In the genomic region with DNA sequence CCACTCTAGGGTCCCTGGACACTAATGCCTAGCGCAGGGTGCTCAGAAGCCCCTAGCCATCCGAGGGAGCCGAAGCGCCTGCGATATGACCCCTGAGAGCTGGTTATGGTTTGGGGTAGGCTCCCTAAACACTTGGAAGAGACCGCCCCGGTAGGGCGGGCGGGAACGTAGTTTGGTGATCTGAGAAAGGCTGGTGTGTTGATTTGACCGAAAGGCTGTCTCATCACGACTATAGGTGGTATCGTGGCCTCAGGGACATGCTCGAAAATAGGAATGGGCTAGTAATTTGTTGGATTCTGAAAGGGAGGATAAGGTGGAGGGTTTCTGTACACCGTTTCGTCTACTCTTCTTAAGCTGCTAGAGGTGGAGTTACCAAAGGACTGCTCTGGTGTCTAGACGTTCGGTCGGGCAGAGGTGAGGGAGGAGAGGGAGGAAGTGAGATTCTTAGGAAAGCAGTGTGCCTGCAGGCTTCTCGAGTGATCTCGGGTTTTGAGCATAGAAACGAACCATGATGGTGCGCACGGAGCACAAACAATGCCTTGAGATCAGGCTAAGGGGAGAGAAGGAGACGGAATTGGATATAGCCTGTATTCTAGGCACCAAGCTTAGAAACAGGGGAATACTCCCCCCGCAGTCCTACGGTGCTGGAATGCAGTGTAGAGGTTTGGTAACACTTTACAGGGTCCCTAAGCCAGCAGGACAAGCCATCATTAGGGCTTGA, we compare ENCODE assay signal across 8 mouse cellular contexts. TPM values are rescaled to one million over a fixed set of nuclear protein-coding genes. Genes with fewer than 3 reads are reported as not detected.
A peak's percentile ranks its signal among the peaks of the same experiment; 100 is the strongest.
DNase-seq lines count a peak whose midpoint lies in the region; ATAC-seq and TF ChIP-seq lines count a peak whose summit lies in the region.

No protein-coding gene starts in this region.

- H3K4me2 ChIP-seq in embryonic facial prominence, embryonic 12.5 days (replicated peaks) = peak overlapping the region; percentile 81
- peak overlapping the region; percentile 93 for H3K4me2 ChIP-seq in hindbrain, embryonic 12.5 days (replicated peaks)
- peak overlapping the region; percentile 89 for H3K4me2 ChIP-seq in liver, embryonic 12.5 days
- H3K4me2 ChIP-seq in neural tube, embryonic 13.5 days = peak overlapping the region; percentile 93

- H3K27ac ChIP-seq in testis, adult 2 months (ENCODE audit: control insufficient read depth, insufficient read depth, low read depth, low read length) = peak overlapping the region; percentile 95
- H3K27ac ChIP-seq in embryonic facial prominence, embryonic 12.5 days = peak overlapping the region; percentile 83
- peak overlapping the region; percentile 70 for H3K27ac ChIP-seq in hindbrain, embryonic 12.5 days
- peak overlapping the region; percentile 91 for H3K27ac ChIP-seq in liver, embryonic 12.5 days
- peak overlapping the region; percentile 77 for H3K27ac ChIP-seq in neural tube, embryonic 13.5 days (replicated peaks)

- 3% methylated on average over 27 of the region's 27 CpGs for WGBS in embryonic facial prominence, embryonic 12.5 days
- WGBS in hindbrain, embryonic 12.5 days = 3% methylated on average over 27 of the region's 27 CpGs
- 3% methylated on average over 27 of the region's 27 CpGs for WGBS in liver, embryonic 12.5 days (ENCODE audit: insufficient replicate concordance)
- 3% methylated on average over 27 of the region's 27 CpGs for WGBS in neural tube, embryonic 13.5 days

- H3K9me3 ChIP-seq in embryonic facial prominence, embryonic 12.5 days = no peaks in the 10 kb centered on the region
- H3K9me3 ChIP-seq in hindbrain, embryonic 12.5 days (replicated peaks) = no peaks in the 10 kb centered on the region
- H3K9me3 ChIP-seq in liver, embryonic 12.5 days (replicated peaks) = no peaks in the 10 kb centered on the region
- H3K9me3 ChIP-seq in neural tube, embryonic 13.5 days = no peaks in the 10 kb centered on the region

- H3K36me3 ChIP-seq in testis, adult 2 months (ENCODE audit: control insufficient read depth, insufficient read depth, low read length) = peaks cover 2% of the 10 kb centered on the region
- H3K36me3 ChIP-seq in embryonic facial prominence, embryonic 12.5 days = peaks cover 13% of the 10 kb centered on the region
- H3K36me3 ChIP-seq in hindbrain, embryonic 12.5 days = peaks cover 20% of the 10 kb centered on the region; the same call in 1 of the 2 replicates
- peaks cover 20% of the 10 kb centered on the region for H3K36me3 ChIP-seq in liver, embryonic 12.5 days
- H3K36me3 ChIP-seq in neural tube, embryonic 13.5 days = peaks cover 20% of the 10 kb centered on the region

- H3K9ac ChIP-seq in embryonic facial prominence, embryonic 12.5 days = peak overlapping the region; percentile 63
- peak overlapping the region; percentile 60 for H3K9ac ChIP-seq in hindbrain, embryonic 12.5 days
- peak overlapping the region; percentile 73 for H3K9ac ChIP-seq in liver, embryonic 12.5 days
- H3K9ac ChIP-seq in neural tube, embryonic 13.5 days = peak overlapping the region; percentile 64

- H3K4me3 ChIP-seq in testis, adult 2 months (ENCODE audit: control insufficient read depth, low read depth, low read length) = peak overlapping the region; percentile 93
- H3K4me3 ChIP-seq in embryonic facial prominence, embryonic 12.5 days = peak overlapping the region; percentile 57
- H3K4me3 ChIP-seq in hindbrain, embryonic 12.5 days = peak overlapping the region; percentile 46
- H3K4me3 ChIP-seq in liver, embryonic 12.5 days = peak overlapping the region; percentile 64
- H3K4me3 ChIP-seq in neural tube, embryonic 13.5 days = peak overlapping the region; percentile 63

- no peak for TF ChIP-seq POLR2A in testis, adult 2 months (IDR thresholded peaks at IDR 0.05; ENCODE audit: control insufficient read depth, low read depth, low read length)

- DNase-seq in testis, postnatal 14 days (ENCODE audit: low spot score) = no peak
- DNase-seq in MN1 (ENCODE audit: low spot score) = no peak
- DNase-seq in right cerebral cortex, postnatal 36 days (ENCODE audit: low spot score in 2 of 2) = no peak

- TF ChIP-seq CTCF in testis, adult 2 months (IDR thresholded peaks at IDR 0.05; ENCODE audit: control insufficient read depth, insufficient read depth, insufficient replicate concordance, low read depth, low read length) = no peak

- no peaks in the 10 kb centered on the region for H3K27me3 ChIP-seq in testis, adult 2 months (ENCODE audit: control insufficient read depth, insufficient read depth, low read length)
- no peaks in the 10 kb centered on the region for H3K27me3 ChIP-seq in embryonic facial prominence, embryonic 12.5 days
- no peaks in the 10 kb centered on the region for H3K27me3 ChIP-seq in hindbrain, embryonic 12.5 days
- H3K27me3 ChIP-seq in liver, embryonic 12.5 days (replicated peaks) = no peaks in the 10 kb centered on the region
- no peaks in the 10 kb centered on the region; the same call in 1 of the 2 replicates for H3K27me3 ChIP-seq in neural tube, embryonic 13.5 days

- no peak for ATAC-seq in embryonic facial prominence, embryonic 12.5 days (ENCODE audit: insufficient number of reproducible peaks, insufficient read depth, low FRiP score, low TSS enrichment)
- no peak for ATAC-seq in hindbrain, embryonic 12.5 days (ENCODE audit: low FRiP score)
- no peak for ATAC-seq in liver, embryonic 12.5 days
- ATAC-seq in neural tube, embryonic 13.5 days (ENCODE audit: low read depth) = no peak

- peaks cover 42% of the 10 kb centered on the region for H3K4me1 ChIP-seq in testis, adult 2 months (ENCODE audit: control insufficient read depth, insufficient read depth, low read length)
- peaks cover 44% of the 10 kb centered on the region for H3K4me1 ChIP-seq in embryonic facial prominence, embryonic 12.5 days
- peaks cover 63% of the 10 kb centered on the region for H3K4me1 ChIP-seq in hindbrain, embryonic 12.5 days
- peaks cover 87% of the 10 kb centered on the region for H3K4me1 ChIP-seq in liver, embryonic 12.5 days
- H3K4me1 ChIP-seq in neural tube, embryonic 13.5 days (replicated peaks) = peaks cover 79% of the 10 kb centered on the region

RNA-seq across cellular contexts. Expression of gene Per1, which starts 0.7 kb away (rescaled TPM):
- 103 and 106 TPM in 2 replicates for polyA plus RNA-seq in testis, adult 2 months (2012; rRNA removed)
- 11.4 and 11.5 TPM in 2 replicates for polyA plus RNA-seq in embryonic facial prominence, embryonic 12.5 days (2016; fragmentation: Nextera tagmentation; extraction: Ambion mirVana)
- polyA plus RNA-seq in hindbrain, embryonic 12.5 days (2016; fragmentation: Nextera tagmentation; extraction: Ambion mirVana) = 9.8 and 11.6 TPM in 2 replicates
- polyA plus RNA-seq in liver, embryonic 12.5 days (2016; fragmentation: Nextera tagmentation; extraction: Ambion mirVana) = 2.5 and 4.0 TPM in 2 replicates
- 8.0 and 8.4 TPM in 2 replicates for polyA plus RNA-seq in neural tube, embryonic 13.5 days (2015; fragmentation: Nextera tagmentation; extraction: Ambion mirVana)

RNA-seq across cellular contexts. Expression of gene Vamp2, which starts 7.4 kb away (rescaled TPM):
- polyA plus RNA-seq in testis, adult 2 months (2012; rRNA removed) = 36.3 and 43.1 TPM in 2 replicates
- polyA plus RNA-seq in embryonic facial prominence, embryonic 12.5 days (2016; fragmentation: Nextera tagmentation; extraction: Ambion mirVana) = 84.3 and 85.0 TPM in 2 replicates
- polyA plus RNA-seq in hindbrain, embryonic 12.5 days (2016; fragmentation: Nextera tagmentation; extraction: Ambion mirVana) = 140 and 159 TPM in 2 replicates
- polyA plus RNA-seq in liver, embryonic 12.5 days (2016; fragmentation: Nextera tagmentation; extraction: Ambion mirVana) = 26.3 and 27.5 TPM in 2 replicates
- 268 and 282 TPM in 2 replicates for polyA plus RNA-seq in neural tube, embryonic 13.5 days (2015; fragmentation: Nextera tagmentation; extraction: Ambion mirVana)

RNA-seq across cellular contexts. Expression of gene Hes7, which starts 24.5 kb away (rescaled TPM):
- polyA plus RNA-seq in testis, adult 2 months (2012; rRNA removed) = 0.17 TPM in 2 replicates
- polyA plus RNA-seq in embryonic facial prominence, embryonic 12.5 days (2016; fragmentation: Nextera tagmentation; extraction: Ambion mirVana) = 0.65 and 0.73 TPM in 2 replicates
- polyA plus RNA-seq in hindbrain, embryonic 12.5 days (2016; fragmentation: Nextera tagmentation; extraction: Ambion mirVana) = 0.25 and 0.49 TPM in 2 replicates
- polyA plus RNA-seq in liver, embryonic 12.5 days (2016; fragmentation: Nextera tagmentation; extraction: Ambion mirVana) = 0.44 and 0.46 TPM in 2 replicates
- 0.61 TPM in 1 of 2 replicates, not detected in the other for polyA plus RNA-seq in neural tube, embryonic 13.5 days (2015; fragmentation: Nextera tagmentation; extraction: Ambion mirVana)

RNA-seq across cellular contexts. Expression of gene Tmem107, which starts 25.1 kb away (rescaled TPM):
- 135 and 142 TPM in 2 replicates for polyA plus RNA-seq in testis, adult 2 months (2012; rRNA removed)
- polyA plus RNA-seq in embryonic facial prominence, embryonic 12.5 days (2016; fragmentation: Nextera tagmentation; extraction: Ambion mirVana) = 36.8 and 43.5 TPM in 2 replicates
- polyA plus RNA-seq in hindbrain, embryonic 12.5 days (2016; fragmentation: Nextera tagmentation; extraction: Ambion mirVana) = 39.4 and 45.1 TPM in 2 replicates
- polyA plus RNA-seq in liver, embryonic 12.5 days (2016; fragmentation: Nextera tagmentation; extraction: Ambion mirVana) = 32.0 and 34.8 TPM in 2 replicates
- 28.4 and 29.2 TPM in 2 replicates for polyA plus RNA-seq in neural tube, embryonic 13.5 days (2015; fragmentation: Nextera tagmentation; extraction: Ambion mirVana)

RNA-seq across cellular contexts. Expression of gene 9130213A22Rik, which starts 26.7 kb away (rescaled TPM):
- 0.24 and 0.28 TPM in 2 replicates for polyA plus RNA-seq in testis, adult 2 months (2012; rRNA removed)
- polyA plus RNA-seq in embryonic facial prominence, embryonic 12.5 days (2016; fragmentation: Nextera tagmentation; extraction: Ambion mirVana) = 0.14 and 0.40 TPM in 2 replicates
- 0.26 and 0.29 TPM in 2 replicates for polyA plus RNA-seq in hindbrain, embryonic 12.5 days (2016; fragmentation: Nextera tagmentation; extraction: Ambion mirVana)
- polyA plus RNA-seq in liver, embryonic 12.5 days (2016; fragmentation: Nextera tagmentation; extraction: Ambion mirVana) = 0.14 TPM in 1 of 2 replicates, not detected in the other
- 0.18 and 0.32 TPM in 2 replicates for polyA plus RNA-seq in neural tube, embryonic 13.5 days (2015; fragmentation: Nextera tagmentation; extraction: Ambion mirVana)
